Mouse (Mus musculus) layer of hippocampus, adult 18-20 months (tissue): ENCODE measurements at regions not wholly inside any gene's neighbourhood (a gene's known extent, or its start where the extent isn't known, plus 50 kb on each side); places are given as distances from the start of the nearest gene placed in this dataset.

Source experiments
- DNase-seq, 2 experiments: peaks; one replicate each; pipeline ENCODE4 v3.0.0; 2022; ENCODE audit warnings: low spot score in 2 of 2

DNA sequence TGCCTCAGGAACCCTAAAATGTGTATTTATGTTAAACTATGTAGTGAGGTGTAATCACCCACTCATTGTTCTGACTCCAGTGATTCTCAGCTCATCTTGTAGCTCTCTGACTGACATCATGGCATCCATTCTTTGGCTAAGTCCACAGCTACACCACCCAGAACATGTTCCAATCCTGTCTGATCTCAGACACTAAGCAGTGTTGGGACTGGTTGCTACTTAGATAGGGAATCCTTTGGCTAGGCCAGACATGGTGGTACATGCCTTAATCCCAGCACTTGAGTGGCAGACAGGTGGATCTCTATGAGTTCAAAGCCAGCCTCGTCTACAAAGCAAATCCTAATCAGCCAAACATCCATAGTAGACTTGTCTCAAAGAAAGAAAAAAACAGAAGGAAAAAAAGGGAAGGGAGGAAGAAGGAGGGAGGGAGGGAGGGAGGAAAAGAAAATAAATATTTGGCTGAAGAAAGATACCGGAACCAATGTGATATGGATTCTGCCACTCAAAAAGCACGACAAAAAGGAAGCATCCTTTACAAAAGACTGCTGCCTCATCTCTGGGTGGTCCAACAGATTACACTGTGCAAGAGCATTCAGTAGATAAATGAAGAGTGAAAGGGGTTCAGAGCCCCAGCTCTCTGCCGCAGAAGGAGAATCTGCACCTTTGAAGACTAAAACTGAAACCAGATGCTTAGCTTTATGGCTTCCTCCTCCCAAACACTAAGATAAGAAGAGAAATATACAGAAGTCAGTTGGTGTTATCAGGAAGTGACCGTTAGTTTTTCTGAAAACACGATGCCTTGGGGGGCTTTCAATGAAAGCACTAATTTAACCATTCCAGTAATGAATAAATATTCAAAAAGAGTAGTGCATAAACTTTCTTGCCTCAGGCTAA, 51.5 kb upstream of the Med13 start:
- DNase-seq, result no peak

DNA sequence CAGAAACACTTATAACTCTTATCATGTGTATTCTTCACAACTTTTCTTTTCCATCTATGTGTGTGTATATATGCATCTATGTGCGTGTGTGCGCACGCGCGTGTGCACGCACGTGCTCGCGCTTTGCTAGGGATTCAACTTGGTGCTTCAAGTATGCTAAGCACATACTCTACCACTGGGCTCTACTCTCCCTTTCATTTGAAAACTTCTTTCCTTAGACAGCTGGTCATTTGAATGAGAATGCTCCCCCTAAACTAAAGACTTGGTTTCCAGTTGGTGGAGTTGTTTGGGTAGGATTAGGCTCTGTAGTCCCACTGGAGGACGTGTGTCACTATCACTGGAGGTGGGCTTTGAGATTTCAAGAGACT, 52.2 kb upstream of the Med13 start:
- no peak for DNase-seq

- DNase-seq, result no peak
Observed at GRCm38 (mm10) chr11:86410521-86410920, 53.1 kb upstream of the Med13 start.

DNA sequence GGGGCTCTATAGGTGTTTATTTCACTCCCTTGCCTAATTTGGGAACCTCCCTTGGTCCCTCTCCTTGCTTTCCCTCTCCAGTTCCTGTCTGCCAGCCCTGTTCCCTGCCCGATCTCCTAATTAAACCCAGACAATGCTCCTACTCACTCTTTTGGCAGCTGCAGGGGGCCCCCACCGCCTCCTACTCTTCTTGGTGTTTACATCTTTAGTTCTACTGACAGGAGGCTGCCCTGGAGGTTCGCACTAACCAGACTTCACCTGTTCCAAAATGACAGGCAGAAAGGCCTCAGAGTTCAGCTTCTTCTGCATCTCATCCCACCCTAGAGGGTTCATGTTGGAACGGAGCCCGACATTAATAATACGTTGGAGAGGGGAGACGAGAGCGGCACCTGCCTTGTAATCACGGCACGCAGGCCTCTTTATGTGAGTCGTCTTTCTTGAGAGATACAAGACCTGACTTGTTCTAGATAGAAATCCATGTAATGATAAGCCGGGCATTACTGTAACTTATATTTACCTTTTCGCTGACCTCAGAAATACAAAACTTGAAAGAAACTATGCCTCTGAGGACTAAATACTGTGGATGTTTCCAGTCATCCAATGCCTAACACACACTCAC, 55.5 kb upstream of the Med13 start:
- no peak for DNase-seq

GRCm38 (mm10) chr11:86416471-86416870, 59.1 kb upstream of the Med13 start:
- DNase-seq, result no peak

GRCm38 (mm10) chr11:86417164-86417563, 59.8 kb upstream of the Med13 start:
- DNase-seq, result no peak

GRCm38 (mm10) chr11:86419810-86420483, 62.5 kb upstream of the Med13 start:
- no peak for DNase-seq

- no peak for DNase-seq
Observed at GRCm38 (mm10) chr11:86428926-86429325, 55.5 kb upstream of the Rnft1 start.

GRCm38 (mm10) chr11:86430287-86430686, 54.2 kb upstream of the Rnft1 start:
- DNase-seq, result no peak

DNA sequence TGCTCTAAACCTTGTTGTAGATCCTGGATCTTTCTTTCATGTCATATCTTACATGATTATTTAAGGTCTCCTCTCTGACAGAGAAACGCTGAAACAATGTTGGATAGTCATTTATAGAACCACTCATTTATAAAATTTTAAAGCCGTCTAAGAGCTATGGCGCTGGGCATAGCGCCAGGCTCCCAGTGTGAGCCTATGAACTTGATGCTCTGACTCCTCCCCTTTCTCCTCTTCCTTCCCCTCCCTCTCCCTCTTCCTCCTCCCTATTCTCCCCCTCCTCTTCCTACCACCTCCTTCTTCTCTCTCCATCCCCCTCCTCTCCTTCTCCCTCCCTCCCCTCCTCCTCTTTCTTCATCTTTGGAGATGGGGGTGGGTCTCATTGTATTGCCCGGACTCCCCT, 52.9 kb upstream of the Rnft1 start:
- DNase-seq, result no peak

GRCm38 (mm10) chr11:86434106-86434505, 50.4 kb upstream of the Rnft1 start:
- DNase-seq, result peak; percentile 62 to 72
